Mouse (Mus musculus) embryonic facial prominence, embryonic 14.5 days (tissue): Measurements from ENCODE around the gene Cdc34b. TPM values are rescaled to one million over a fixed set of nuclear protein-coding genes. Genes with fewer than 3 reads are reported as not detected.

Experiments
- ATAC-seq: fragments of 200-750 bp; cut with Nextera tagmentation; 2 replicates; pipeline ENCODE4 v1.8.0; 2017; ENCODE audit warnings: low read depth, moderate number of reproducible peaks, moderate TSS enrichment
- DNase-seq: peaks from one replicate; pipeline ENCODE4 v3.0.0-alpha.2; 2015; ENCODE audit warnings: low spot score
- H3K27ac ChIP-seq: fragments of 300-500 bp; sonication (generic); replicated peaks from 2 replicates; pipeline ENCODE4 v1.5.1; 2014; ENCODE audit warnings: low read depth, mild to moderate bottlenecking, low read length, moderate library complexity
- H3K27me3 ChIP-seq: fragments of 300-500 bp; sonication (generic); replicated peaks from 2 replicates; pipeline ENCODE4 v1.6.1; 2014; ENCODE audit warnings: low read length; ENCODE audit not compliant: control insufficient read depth, insufficient read depth
- H3K36me3 ChIP-seq: fragments of 300-500 bp; sonication (generic); 2 replicates; pipeline ENCODE4 v1.6.1; 2014; ENCODE audit warnings: low read length, mixed read lengths; ENCODE audit not compliant: control insufficient read depth, insufficient read depth
- H3K4me1 ChIP-seq: fragments of 300-500 bp; sonication (generic); 2 replicates; pipeline ENCODE4 v1.6.1; 2014; ENCODE audit warnings: antibody characterized with exemption, low read length; ENCODE audit not compliant: control insufficient read depth, insufficient read depth
- H3K4me2 ChIP-seq: fragments of 300-500 bp; sonication (generic); 2 replicates; pipeline ENCODE4 v1.6.1; 2014; ENCODE audit warnings: low read depth, mild to moderate bottlenecking, low read length, moderate library complexity, mixed read lengths
- H3K4me3 ChIP-seq: fragments of 300-500 bp; sonication (generic); 2 replicates; pipeline ENCODE4 v1.5.1; 2014; ENCODE audit warnings: low read depth, mild to moderate bottlenecking, low read length
- H3K9ac ChIP-seq: fragments of 300-500 bp; sonication (generic); 2 replicates; pipeline ENCODE4 v1.6.1; 2014; ENCODE audit warnings: low read depth, mild to moderate bottlenecking, low read length, moderate library complexity, mixed read lengths
- H3K9me3 ChIP-seq: fragments of 300-500 bp; sonication (generic); 2 replicates; pipeline ENCODE4 v1.6.1; 2016; ENCODE audit warnings: low read length; ENCODE audit not compliant: control insufficient read depth
- WGBS: fragments of 180-500 bp; shearing (Covaris S2); extraction: QIAGEN DNeasy Blood & Tissue Kit; methylation state at CpG from one replicate; pipeline ENCODE4 v1.1.7; 2014; 5-methylcytosine and 5-hydroxymethylcytosine counted together
- polyA plus RNA-seq: library from polyadenylated mRNA; unstranded; fragments of >200 nt; fragmentation: Nextera tagmentation; extraction: Ambion mirVana; gene quantifications from 2 replicates; pipeline ENCODE4 v1.2.1, GENCODE M21; 2014

The Cdc34b gene
- polyA plus RNA-seq, 1 experiment from 2014 or later, result 0.24 TPM

DNA sequence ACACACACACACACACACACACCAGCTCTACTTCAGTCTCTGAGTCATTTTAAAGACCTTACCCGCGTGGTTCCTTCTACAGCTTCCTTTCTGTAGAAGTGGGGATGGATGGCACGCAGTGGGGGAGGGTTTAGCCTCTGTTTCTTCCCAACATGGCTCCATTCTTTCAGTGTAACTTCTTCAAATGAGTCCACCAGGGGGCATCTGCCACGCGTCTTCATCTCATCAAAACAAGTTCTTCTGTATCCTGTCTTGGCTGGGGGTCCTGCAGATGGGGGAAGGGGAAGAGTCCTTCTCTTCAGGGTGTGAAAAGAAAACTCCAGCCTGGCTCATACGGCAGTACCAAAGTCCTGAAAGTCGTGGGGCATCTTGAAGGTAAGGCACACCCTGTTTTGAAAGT is 37.6 kb upstream of the Cdc34b start:
- Histone ChIP-seq H3K36me3 (no peaks in the 10 kb centered on the region), H3K9me3 (no peaks in the 10 kb centered on the region), H3K9ac (no peak overlapping the region), H3K4me1 (no peaks in the 10 kb centered on the region; the same call in 1 of the 2 replicates), H3K27ac (no peak overlapping the region; the same call in 1 of the 2 replicates), H3K4me2 (no peak overlapping the region), H3K4me3 (no peak overlapping the region), H3K27me3 (no peaks in the 10 kb centered on the region)
- WGBS, result 39% methylated on average over 7 of the region's 7 CpGs
- DNase-seq (peak; percentile 55), ATAC-seq (no peak)

DNA sequence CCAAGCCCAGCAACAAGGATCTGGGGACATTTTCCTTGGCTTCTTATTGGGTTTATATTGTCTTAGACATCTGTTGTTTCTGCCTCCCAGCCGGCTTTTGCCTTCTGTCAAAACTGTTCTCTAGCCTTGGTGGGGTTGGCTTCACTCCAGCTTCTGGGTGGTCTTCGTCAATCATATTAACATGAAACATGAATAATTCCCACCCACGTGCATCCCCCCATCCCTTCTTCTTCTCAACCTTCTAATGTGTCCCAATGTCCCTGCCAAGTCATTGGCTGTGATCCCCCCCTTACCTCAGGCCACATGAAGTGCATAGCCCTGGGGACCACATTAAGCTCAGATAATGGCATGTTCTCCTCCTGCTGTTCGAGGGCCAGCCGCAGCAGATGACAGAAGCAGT is 37.1 kb upstream of the Cdc34b start, which contains the start of gene Gm11541:
Gm11541 (minus strand) TSS at position 28 of the 400 bp plus-strand sequence.
- ATAC-seq (no peak), DNase-seq (peak; percentile 71)
- H3K4me2 ChIP-seq, result no peak within 1 kb of the TSS
- H3K27ac ChIP-seq, result no peak within 1 kb of the TSS; the same call in 1 of the 2 replicates
- H3K27me3 ChIP-seq, result no peaks in the 10 kb centered on the region
- H3K4me3 ChIP-seq, result no peak within 1 kb of the TSS
- WGBS, result 53% methylated on average over 5 of the region's 5 CpGs
- no peaks in the 10 kb centered on the region; the same call in 1 of the 2 replicates for H3K4me1 ChIP-seq
- H3K36me3 ChIP-seq, result no peaks in the 10 kb centered on the region
- no peak within 1 kb of the TSS for H3K9ac ChIP-seq
- no peaks in the 10 kb centered on the region for H3K9me3 ChIP-seq

DNA sequence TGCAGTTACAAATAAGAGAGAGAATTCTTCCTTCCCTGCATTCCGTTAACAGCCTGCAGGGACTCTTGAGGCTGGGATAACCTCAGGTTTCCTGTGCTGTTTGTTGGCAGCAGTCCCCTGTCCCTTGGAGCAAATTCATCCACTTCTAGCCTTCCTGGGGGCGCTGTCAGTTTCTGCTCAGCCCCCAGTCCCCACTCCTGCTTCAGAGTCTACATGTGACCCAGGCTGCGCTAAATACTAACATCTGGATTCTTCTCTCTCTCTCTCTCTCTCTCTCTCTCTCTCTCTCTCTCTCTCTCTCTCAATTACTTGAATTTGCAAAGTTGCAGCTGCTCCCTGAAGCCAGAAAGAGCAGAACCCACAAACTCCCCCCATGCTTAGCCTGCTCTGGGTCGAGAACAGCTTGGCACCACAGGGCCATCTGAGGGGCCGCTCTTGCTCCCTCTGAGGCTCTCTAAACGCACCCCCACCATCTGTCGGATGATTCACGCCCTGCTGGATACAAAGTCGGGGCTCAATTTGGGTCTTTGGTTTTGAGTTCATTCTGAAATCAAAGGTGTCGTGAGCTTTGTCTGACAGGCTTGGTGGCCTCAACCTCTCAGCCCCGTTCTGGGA is 28.2 kb upstream of the Cdc34b start:
- peak; percentile 82 for DNase-seq
- Histone ChIP-seq H3K27ac (peak overlapping the region; percentile 44; the same call in 1 of the 2 replicates), H3K9ac (no peak overlapping the region)

DNA sequence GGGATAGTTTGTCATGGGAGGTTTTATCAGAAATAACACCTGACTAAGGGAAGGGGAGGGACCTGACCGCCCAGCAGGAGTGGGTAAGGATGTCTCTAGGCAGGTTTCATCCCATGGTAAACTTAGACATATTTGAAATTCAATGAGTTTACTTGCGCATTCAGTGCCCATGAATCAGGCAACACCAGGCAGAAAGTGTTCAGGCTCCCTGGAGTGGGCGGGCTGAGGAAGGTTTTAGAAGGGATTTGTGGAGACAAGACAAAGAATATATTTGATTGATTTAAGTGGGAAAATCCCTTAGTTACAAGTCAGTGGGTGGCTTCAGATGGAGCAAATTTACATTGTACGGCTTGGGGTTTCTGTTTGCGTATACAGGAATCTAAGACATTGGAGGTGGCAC is 26.0 kb upstream of the Cdc34b start:
- WGBS, result 74% methylated on average over 5 of the region's 5 CpGs
- peaks cover 15% of the 10 kb centered on the region for H3K4me1 ChIP-seq
- H3K27me3 ChIP-seq, result no peaks in the 10 kb centered on the region
- H3K9ac ChIP-seq, result no peak overlapping the region
- H3K4me2 ChIP-seq, result no peak overlapping the region
- no peak for ATAC-seq
- no peak overlapping the region for H3K4me3 ChIP-seq
- H3K36me3 ChIP-seq, result no peaks in the 10 kb centered on the region
- no peaks in the 10 kb centered on the region for H3K9me3 ChIP-seq
- no peak overlapping the region for H3K27ac ChIP-seq
- DNase-seq, result no peak

More for the DNA sequence above, 28.2 kb upstream of the Cdc34b start:
- peaks cover 15% of the 10 kb centered on the region for H3K4me1 ChIP-seq
- no peak overlapping the region for H3K4me3 ChIP-seq
- WGBS, result 25% methylated on average over 11 of the region's 11 CpGs
- peak; percentile 58 for ATAC-seq
- H3K9me3 ChIP-seq, result no peaks in the 10 kb centered on the region
- H3K36me3 ChIP-seq, result no peaks in the 10 kb centered on the region
- H3K27me3 ChIP-seq, result no peaks in the 10 kb centered on the region
- peak overlapping the region; percentile 24 for H3K4me2 ChIP-seq

DNA sequence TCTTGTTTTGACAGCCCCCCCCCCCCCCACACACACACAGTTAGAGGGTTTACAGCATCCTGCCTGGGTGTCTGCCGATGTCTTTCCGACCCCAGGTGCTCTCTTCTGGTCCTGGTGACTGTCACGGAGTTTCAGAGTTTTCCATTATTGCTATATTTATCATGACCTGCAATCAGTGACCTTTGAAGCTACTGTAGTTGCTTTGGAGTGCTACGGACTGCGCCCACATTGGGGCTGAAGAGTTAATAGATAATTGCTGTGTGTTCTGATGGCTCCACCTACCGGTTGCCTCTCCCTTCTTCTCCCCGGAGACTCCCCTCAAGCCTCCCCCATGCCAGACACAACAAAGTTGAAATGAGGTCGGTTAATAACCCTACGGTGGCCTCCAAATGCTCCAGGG is 24.8 kb upstream of the Cdc34b start:
- Histone ChIP-seq H3K9ac (no peak overlapping the region), H3K27me3 (no peaks in the 10 kb centered on the region), H3K4me1 (peaks cover 15% of the 10 kb centered on the region), H3K4me2 (peak overlapping the region; percentile 33; the same call in 1 of the 2 replicates), H3K36me3 (no peaks in the 10 kb centered on the region), H3K4me3 (no peak overlapping the region), H3K9me3 (no peaks in the 10 kb centered on the region), H3K27ac (no peak overlapping the region)
- DNase-seq (peak; percentile 81), ATAC-seq (peak; percentile 65; the same call in 1 of the 2 replicates)
- 8% methylated on average over 9 of the region's 9 CpGs for WGBS

DNA sequence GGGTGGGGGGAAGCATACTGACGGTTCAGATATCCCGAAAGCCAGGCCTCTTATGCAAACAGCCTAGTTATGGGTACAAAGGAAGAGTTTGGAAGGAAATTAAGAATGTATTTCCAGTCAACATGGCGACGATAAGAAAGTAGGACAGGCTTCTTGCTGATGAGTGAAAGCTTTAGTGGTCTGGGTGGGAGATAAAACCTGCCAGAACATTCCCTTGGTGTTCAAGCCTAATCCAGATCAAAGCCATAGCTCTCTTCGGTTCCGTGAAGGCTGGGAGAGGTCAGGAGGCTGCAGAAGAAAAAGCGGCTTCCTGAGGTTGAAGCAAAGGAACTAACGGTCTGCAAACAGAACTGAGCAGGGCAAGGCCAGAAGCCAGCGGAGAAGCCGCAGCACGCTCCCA is 24.3 kb upstream of the Cdc34b start:
- WGBS, result 29% methylated on average over 11 of the region's 11 CpGs
- ATAC-seq (no peak; the same call in 1 of the 2 replicates), DNase-seq (no peak)
- H3K4me2 ChIP-seq, result no peak overlapping the region; the same call in 1 of the 2 replicates
- H3K36me3 ChIP-seq, result no peaks in the 10 kb centered on the region
- H3K9ac ChIP-seq, result no peak overlapping the region
- H3K4me1 ChIP-seq, result peaks cover 15% of the 10 kb centered on the region
- no peak overlapping the region for H3K4me3 ChIP-seq
- H3K27ac ChIP-seq, result peak overlapping the region; percentile 55; the same call in 1 of the 2 replicates
- no peaks in the 10 kb centered on the region for H3K27me3 ChIP-seq
- H3K9me3 ChIP-seq, result no peaks in the 10 kb centered on the region

DNA sequence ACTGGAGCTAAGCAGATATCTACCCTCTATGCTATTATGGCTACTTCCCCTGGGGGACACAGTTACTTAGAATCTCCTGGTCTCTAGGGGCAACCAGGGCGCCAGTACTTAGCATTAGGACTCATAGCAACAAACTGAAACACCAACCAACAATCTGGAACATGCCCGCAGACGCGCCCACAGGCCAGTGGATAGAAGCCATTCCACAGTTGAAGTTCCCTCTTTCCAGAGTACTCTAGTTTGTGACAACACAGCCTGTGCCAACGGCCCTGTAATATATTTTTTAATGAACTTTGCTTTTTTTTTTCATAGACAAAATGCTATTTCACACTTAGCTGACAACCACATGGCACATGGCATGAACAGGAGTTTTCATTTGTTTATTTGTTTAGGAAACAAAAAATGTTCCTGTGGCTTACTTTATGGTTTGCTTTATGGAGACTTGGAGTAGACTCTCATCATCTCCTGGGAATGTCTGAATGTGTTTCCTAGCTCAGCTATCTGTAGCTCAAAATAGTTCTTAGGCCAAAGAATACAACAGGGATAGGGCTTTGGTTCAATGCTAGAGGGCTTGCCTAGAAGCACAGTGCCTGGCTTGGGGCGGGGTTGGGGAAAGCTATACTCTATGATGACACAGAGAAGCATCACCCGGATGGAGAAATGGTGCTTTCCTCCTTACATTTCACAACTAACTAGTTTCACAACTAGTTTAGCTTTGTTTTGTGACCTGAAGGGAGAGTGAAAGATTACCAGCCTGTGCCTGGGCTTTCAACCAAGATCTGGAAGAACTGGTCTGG is 23.3 kb upstream of the Cdc34b start:
- no peak for ATAC-seq
- H3K4me3 ChIP-seq, result no peak overlapping the region
- 79% methylated on average over 7 of the region's 7 CpGs for WGBS
- H3K9me3 ChIP-seq, result no peaks in the 10 kb centered on the region
- DNase-seq, result peak; percentile 46
- no peaks in the 10 kb centered on the region for H3K27me3 ChIP-seq
- no peak overlapping the region for H3K4me2 ChIP-seq
- no peaks in the 10 kb centered on the region for H3K36me3 ChIP-seq
- peaks cover 14% of the 10 kb centered on the region for H3K4me1 ChIP-seq
- no peak overlapping the region for H3K27ac ChIP-seq
- H3K9ac ChIP-seq, result no peak overlapping the region

DNA sequence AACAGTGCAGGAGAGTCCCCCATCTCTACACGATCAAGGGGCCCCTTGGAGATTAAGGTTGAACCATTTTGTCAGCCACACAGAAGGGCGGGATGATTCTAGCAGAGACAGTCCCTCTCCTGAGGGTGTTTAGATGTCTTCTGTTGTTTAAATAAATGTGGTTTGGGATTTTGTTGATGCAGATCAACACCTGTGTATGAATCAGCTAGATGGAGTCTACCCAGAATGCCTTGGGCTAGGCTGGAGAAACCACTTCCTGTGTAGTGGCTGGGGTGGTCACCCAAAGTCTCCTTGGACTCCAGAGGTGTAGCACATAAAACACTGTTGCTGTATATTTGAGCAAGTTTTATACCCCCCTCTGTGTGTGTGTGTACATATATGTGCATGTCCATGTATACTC is 22.4 kb upstream of the Cdc34b start:
- Histone ChIP-seq H3K36me3 (no peaks in the 10 kb centered on the region), H3K9me3 (no peaks in the 10 kb centered on the region), H3K9ac (no peak overlapping the region), H3K27ac (no peak overlapping the region), H3K4me1 (peaks cover 9% of the 10 kb centered on the region), H3K4me3 (no peak overlapping the region), H3K4me2 (no peak overlapping the region), H3K27me3 (no peaks in the 10 kb centered on the region)
- DNase-seq (no peak), ATAC-seq (no peak)
- WGBS, result 70% methylated on average over 2 of the region's 2 CpGs
